Mouse (Mus musculus): ENCODE measurements around the gene Vav3. TPM values are rescaled to one million over a fixed set of nuclear protein-coding genes. Genes with fewer than 3 reads are reported as not detected.

Gene Vav3
- polyA plus RNA-seq, 1 experiment from 2014 or later: 13.6 TPM

DNA sequence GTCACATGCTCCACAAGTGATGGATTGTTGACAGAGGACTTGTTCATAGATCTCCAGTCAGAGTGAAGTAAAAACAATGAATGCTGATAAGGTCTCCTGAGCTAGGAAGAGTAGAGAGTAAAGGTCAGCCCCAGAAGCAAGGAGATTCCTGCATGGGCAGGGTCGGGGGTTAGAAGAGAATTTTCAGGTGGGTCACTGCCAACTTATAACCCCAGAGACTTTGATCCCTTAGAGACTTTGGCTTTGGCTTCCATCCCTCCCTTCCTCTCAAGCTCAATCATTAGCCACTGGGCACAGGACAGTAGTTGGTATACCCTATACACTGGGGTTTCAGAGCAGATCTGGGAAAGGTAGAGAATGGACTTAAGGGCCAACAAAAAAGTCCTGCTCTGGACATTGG, 360.8 kb downstream of the Vav3 start:
- WGBS: 36% methylated on average over 1 of the region's 1 CpGs
- no peaks in the 10 kb centered on the region for H3K9me3 ChIP-seq (ENCODE audit: control insufficient read depth, low read length)
- no peak overlapping the region for H3K9ac ChIP-seq (ENCODE audit: low read length)
- H3K4me3 ChIP-seq (ENCODE audit: control insufficient read depth in 1 of 2, insufficient read depth in 1 of 2, low read depth in 1 of 2, low read length in 2 of 2): no peak overlapping the region
- no peaks in the 10 kb centered on the region for H3K4me1 ChIP-seq (ENCODE audit: control insufficient read depth in 2 of 2, insufficient read depth in 2 of 2, low read length in 2 of 2)
- ATAC-seq (ENCODE audit: insufficient number of reproducible peaks, insufficient read depth, low FRiP score, low read depth): no peak
- no peak overlapping the region for H3K4me2 ChIP-seq (ENCODE audit: low read length)
- no peak overlapping the region for H3K27ac ChIP-seq (replicated peaks in 1 of 2; ENCODE audit: control insufficient read depth in 1 of 2, insufficient read depth in 1 of 2, low read depth in 2 of 2, low read length in 2 of 2)
- H3K27me3 ChIP-seq (ENCODE audit: control insufficient read depth, insufficient read depth, low read length): no peaks in the 10 kb centered on the region
- H3K36me3 ChIP-seq (ENCODE audit: control insufficient read depth, insufficient read depth, low read length): no peaks in the 10 kb centered on the region

DNA sequence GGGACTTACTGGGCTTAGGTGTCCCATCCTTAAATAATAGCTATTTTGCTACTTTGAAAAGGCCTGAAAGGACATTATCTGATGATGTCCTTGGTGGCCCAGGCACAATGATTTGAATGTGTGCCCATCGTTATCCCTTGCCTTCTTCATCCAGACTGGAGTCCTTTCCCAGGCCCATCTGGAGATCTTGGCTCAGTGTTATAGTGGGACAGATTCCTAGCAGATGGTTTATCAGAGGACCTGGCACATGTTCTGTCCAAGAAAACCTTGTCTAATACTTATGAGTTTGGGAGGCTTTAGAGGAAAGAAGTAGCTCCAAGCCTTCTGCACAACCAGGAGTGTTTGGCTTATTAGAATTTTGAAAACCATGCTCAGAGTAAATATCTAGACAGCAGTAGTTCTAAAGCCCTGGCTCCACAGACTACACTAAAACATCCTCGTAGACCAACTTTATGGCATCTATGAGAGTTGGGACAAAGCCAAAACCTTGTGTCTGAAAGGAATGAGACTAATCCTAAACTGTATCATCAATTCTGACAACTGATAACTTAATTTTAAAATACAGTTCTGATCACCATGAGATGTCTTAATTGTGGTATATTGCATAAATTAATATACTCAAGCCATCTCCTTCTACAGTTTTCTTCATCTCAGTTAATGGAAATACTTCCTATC, 367.5 kb downstream of the Vav3 start:
- WGBS: 78% methylated on average over 2 of the region's 2 CpGs
- H3K36me3 ChIP-seq (ENCODE audit: control insufficient read depth, insufficient read depth, low read length): no peaks in the 10 kb centered on the region
- no peak overlapping the region for H3K27ac ChIP-seq (replicated peaks in 1 of 2; ENCODE audit: control insufficient read depth in 1 of 2, insufficient read depth in 1 of 2, low read depth in 2 of 2, low read length in 2 of 2)
- H3K27me3 ChIP-seq (ENCODE audit: control insufficient read depth, insufficient read depth, low read length): no peaks in the 10 kb centered on the region
- no peaks in the 10 kb centered on the region for H3K9me3 ChIP-seq (ENCODE audit: control insufficient read depth, low read length)
- ATAC-seq (ENCODE audit: insufficient number of reproducible peaks, insufficient read depth, low FRiP score, low read depth): no peak
- no peaks in the 10 kb centered on the region for H3K4me1 ChIP-seq (ENCODE audit: control insufficient read depth in 2 of 2, insufficient read depth in 2 of 2, low read length in 2 of 2)
- H3K4me2 ChIP-seq (ENCODE audit: low read length): no peak overlapping the region
- no peak overlapping the region for H3K4me3 ChIP-seq (ENCODE audit: control insufficient read depth in 1 of 2, insufficient read depth in 1 of 2, low read depth in 1 of 2, low read length in 2 of 2)
- H3K9ac ChIP-seq (ENCODE audit: low read length): no peak overlapping the region

DNA sequence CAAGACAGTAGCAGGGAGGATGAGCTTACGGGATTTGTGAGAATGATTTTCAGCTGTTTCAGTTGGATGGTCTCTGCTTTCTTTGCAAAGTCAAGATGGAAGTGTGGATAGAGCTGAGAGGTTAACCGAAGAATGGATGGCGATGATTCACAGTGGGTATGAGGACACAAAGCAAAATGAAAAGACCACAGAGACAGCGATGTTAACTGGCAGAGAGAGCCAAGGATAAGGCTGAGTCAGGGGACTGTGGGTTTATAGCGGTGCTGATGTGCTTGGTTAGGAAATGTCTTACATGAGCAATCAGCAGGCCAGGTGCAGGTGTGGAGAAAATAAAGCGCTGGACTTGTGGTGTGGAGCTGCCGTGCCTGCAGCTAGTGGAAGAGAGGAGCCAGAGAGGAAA, 371.3 kb downstream of the Vav3 start:
- WGBS: 84% methylated on average over 7 of the region's 7 CpGs
- H3K9me3 ChIP-seq (ENCODE audit: control insufficient read depth, low read length): no peaks in the 10 kb centered on the region
- no peak for ATAC-seq (ENCODE audit: insufficient number of reproducible peaks, insufficient read depth, low FRiP score, low read depth)
- no peak overlapping the region for H3K9ac ChIP-seq (ENCODE audit: low read length)
- H3K4me2 ChIP-seq (ENCODE audit: low read length): no peak overlapping the region
- H3K27me3 ChIP-seq (ENCODE audit: control insufficient read depth, insufficient read depth, low read length): no peaks in the 10 kb centered on the region
- no peaks in the 10 kb centered on the region for H3K4me1 ChIP-seq (ENCODE audit: control insufficient read depth in 2 of 2, insufficient read depth in 2 of 2, low read length in 2 of 2)
- no peaks in the 10 kb centered on the region for H3K36me3 ChIP-seq (ENCODE audit: control insufficient read depth, insufficient read depth, low read length)
- no peak overlapping the region for H3K27ac ChIP-seq (replicated peaks in 1 of 2; ENCODE audit: control insufficient read depth in 1 of 2, insufficient read depth in 1 of 2, low read depth in 2 of 2, low read length in 2 of 2)
- H3K4me3 ChIP-seq (ENCODE audit: control insufficient read depth in 1 of 2, insufficient read depth in 1 of 2, low read depth in 1 of 2, low read length in 2 of 2): no peak overlapping the region

DNA sequence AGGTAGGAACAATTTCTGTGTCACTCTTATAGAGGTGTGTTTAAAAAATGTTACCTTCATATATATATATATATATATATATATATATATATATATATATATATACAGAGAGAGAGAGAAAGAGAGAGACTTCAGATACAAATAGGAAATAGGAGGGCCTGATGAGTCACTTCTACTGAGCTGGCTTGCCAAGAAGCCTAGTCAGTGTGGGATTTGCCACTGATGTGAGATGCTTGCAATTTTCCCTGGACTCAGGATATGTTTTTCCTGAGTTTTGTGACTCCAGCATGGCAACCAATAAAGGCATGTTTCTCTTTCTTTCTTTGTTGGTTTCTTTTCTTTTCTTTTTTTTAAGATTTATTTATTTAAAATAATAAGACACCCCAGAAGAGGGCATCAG, 374.0 kb downstream of the Vav3 start:
- H3K27ac ChIP-seq (replicated peaks in 1 of 2; ENCODE audit: control insufficient read depth in 1 of 2, insufficient read depth in 1 of 2, low read depth in 2 of 2, low read length in 2 of 2): no peak overlapping the region

DNA sequence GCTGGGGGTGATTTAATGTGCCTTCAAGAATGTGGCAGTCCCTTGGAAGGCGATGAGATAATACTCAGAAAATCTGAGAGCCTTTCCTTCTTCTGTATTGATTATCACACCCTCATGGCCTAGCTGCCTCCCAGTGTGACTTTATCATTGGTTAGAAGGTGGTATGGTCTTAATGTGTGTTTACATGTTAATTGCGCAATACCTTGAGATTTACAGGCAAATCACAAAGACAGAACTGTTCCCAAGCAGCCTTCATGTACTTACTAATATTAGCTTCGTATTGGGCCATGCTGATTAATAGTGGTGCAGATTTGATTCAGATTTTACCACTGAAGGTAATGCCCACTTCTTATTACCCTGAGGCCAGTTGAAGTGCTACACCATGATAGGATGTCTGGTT, 381.3 kb downstream of the Vav3 start:
- Histone ChIP-seq H3K4me2 (ENCODE audit: low read length) (no peak overlapping the region), H3K27me3 (ENCODE audit: control insufficient read depth, insufficient read depth, low read length) (no peaks in the 10 kb centered on the region), H3K4me1 (ENCODE audit: control insufficient read depth in 2 of 2, insufficient read depth in 2 of 2, low read length in 2 of 2) (no peaks in the 10 kb centered on the region), H3K36me3 (ENCODE audit: control insufficient read depth, insufficient read depth, low read length) (no peaks in the 10 kb centered on the region), H3K9me3 (ENCODE audit: control insufficient read depth, low read length) (no peaks in the 10 kb centered on the region), H3K4me3 (ENCODE audit: control insufficient read depth in 1 of 2, insufficient read depth in 1 of 2, low read depth in 1 of 2, low read length in 2 of 2) (no peak overlapping the region), H3K9ac (ENCODE audit: low read length) (no peak overlapping the region), H3K27ac (replicated peaks in 1 of 2; ENCODE audit: control insufficient read depth in 1 of 2, insufficient read depth in 1 of 2, low read depth in 2 of 2, low read length in 2 of 2) (no peak overlapping the region)
- WGBS: 85% methylated on average over 3 of the region's 3 CpGs
- no peak for ATAC-seq (ENCODE audit: insufficient number of reproducible peaks, insufficient read depth, low FRiP score, low read depth)

More for the DNA sequence above, 374.0 kb downstream of the Vav3 start:
- H3K9ac ChIP-seq (ENCODE audit: low read length): no peak overlapping the region
- no peak overlapping the region for H3K4me3 ChIP-seq (ENCODE audit: control insufficient read depth in 1 of 2, insufficient read depth in 1 of 2, low read depth in 1 of 2, low read length in 2 of 2)
- ATAC-seq (ENCODE audit: insufficient number of reproducible peaks, insufficient read depth, low FRiP score, low read depth): no peak
- H3K4me1 ChIP-seq (ENCODE audit: control insufficient read depth in 2 of 2, insufficient read depth in 2 of 2, low read length in 2 of 2): no peaks in the 10 kb centered on the region
- H3K27me3 ChIP-seq (ENCODE audit: control insufficient read depth, insufficient read depth, low read length): no peaks in the 10 kb centered on the region
- no peaks in the 10 kb centered on the region for H3K36me3 ChIP-seq (ENCODE audit: control insufficient read depth, insufficient read depth, low read length)
- no peak overlapping the region for H3K4me2 ChIP-seq (ENCODE audit: low read length)
- H3K9me3 ChIP-seq (ENCODE audit: control insufficient read depth, low read length): no peaks in the 10 kb centered on the region

DNA sequence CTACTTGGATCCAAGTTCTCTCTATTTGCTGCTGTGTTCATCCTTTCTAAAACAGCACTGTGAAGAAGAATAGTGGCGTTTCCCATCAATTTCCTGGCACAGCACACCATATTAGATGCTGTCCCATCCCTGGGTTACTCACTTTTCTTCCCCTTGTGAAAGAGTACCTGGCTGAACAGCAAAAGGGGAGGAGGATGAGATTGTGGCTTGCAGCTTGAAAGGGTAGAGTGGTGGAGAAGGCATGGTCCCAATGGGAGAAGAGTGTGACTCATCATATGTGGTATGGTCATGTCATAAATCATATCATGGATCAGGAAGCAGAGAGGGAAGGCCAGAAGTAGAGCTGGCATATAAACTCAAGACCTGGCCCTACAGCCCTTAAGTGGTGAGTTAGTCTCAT, 386.3 kb downstream of the Vav3 start:
- no peak overlapping the region for H3K4me2 ChIP-seq (ENCODE audit: low read length)
- no peaks in the 10 kb centered on the region for H3K27me3 ChIP-seq (ENCODE audit: control insufficient read depth, insufficient read depth, low read length)
- H3K4me3 ChIP-seq (ENCODE audit: control insufficient read depth in 1 of 2, insufficient read depth in 1 of 2, low read depth in 1 of 2, low read length in 2 of 2): no peak overlapping the region
- no peak overlapping the region for H3K27ac ChIP-seq (replicated peaks in 1 of 2; ENCODE audit: control insufficient read depth in 1 of 2, insufficient read depth in 1 of 2, low read depth in 2 of 2, low read length in 2 of 2)
- H3K36me3 ChIP-seq (ENCODE audit: control insufficient read depth, insufficient read depth, low read length): no peaks in the 10 kb centered on the region
- no peaks in the 10 kb centered on the region for H3K4me1 ChIP-seq (ENCODE audit: control insufficient read depth in 2 of 2, insufficient read depth in 2 of 2, low read length in 2 of 2)
- ATAC-seq (ENCODE audit: insufficient number of reproducible peaks, insufficient read depth, low FRiP score, low read depth): no peak
- WGBS: 70% methylated on average over 1 of the region's 1 CpGs
- no peaks in the 10 kb centered on the region for H3K9me3 ChIP-seq (ENCODE audit: control insufficient read depth, low read length)
- H3K9ac ChIP-seq (ENCODE audit: low read length): no peak overlapping the region

DNA sequence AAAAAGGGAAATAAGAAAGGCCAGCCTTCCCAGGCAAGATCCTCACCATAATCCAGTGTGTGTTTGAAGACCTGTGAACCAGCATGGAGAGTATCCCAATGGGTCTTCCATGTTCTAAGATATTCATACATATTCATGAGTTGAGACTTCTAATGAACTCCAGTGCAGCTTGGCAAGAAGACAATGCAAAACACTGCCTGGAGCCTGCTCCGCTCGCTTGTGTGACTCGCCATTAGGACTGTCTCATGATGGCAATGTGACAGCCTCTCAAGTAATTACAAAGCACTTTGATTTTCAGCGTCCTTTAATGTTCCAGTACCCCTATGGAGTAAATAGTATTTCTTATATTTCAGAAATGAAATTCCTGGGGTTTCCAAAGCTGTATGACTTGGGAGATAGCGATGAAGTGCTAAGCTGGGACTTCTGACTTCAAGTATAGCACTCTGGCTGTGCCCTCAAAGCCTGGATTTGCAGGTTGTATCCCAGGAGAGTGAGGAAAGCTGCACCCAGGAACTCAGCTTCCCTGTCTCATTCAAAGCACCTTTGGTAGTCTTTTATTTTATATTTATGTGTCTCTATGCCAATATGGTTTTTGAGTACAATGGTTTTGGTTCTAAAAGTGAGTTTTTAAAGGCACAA, 391.3 kb downstream of the Vav3 start:
- H3K9ac ChIP-seq (ENCODE audit: low read length): no peak overlapping the region

More for the DNA sequence above, 391.3 kb downstream of the Vav3 start:
- Histone ChIP-seq H3K9me3 (ENCODE audit: control insufficient read depth, low read length) (no peaks in the 10 kb centered on the region), H3K36me3 (ENCODE audit: control insufficient read depth, insufficient read depth, low read length) (no peaks in the 10 kb centered on the region), H3K27me3 (ENCODE audit: control insufficient read depth, insufficient read depth, low read length) (no peaks in the 10 kb centered on the region), H3K27ac (replicated peaks in 1 of 2; ENCODE audit: control insufficient read depth in 1 of 2, insufficient read depth in 1 of 2, low read depth in 2 of 2, low read length in 2 of 2) (no peak overlapping the region), H3K4me1 (ENCODE audit: control insufficient read depth in 2 of 2, insufficient read depth in 2 of 2, low read length in 2 of 2) (peaks cover 2 to 4% of the 10 kb centered on the region in 2 experiments; a peak in 1 of 4 replicates), H3K4me2 (ENCODE audit: low read length) (no peak overlapping the region), H3K4me3 (ENCODE audit: control insufficient read depth in 1 of 2, insufficient read depth in 1 of 2, low read depth in 1 of 2, low read length in 2 of 2) (no peak overlapping the region)
- WGBS: 63% methylated on average over 5 of the region's 5 CpGs
- ATAC-seq (ENCODE audit: insufficient number of reproducible peaks, insufficient read depth, low FRiP score, low read depth): no peak
